Mouse (Mus musculus) layer of hippocampus, adult 9-11 months (tissue): ENCODE results near the gene Aff3.
A peak's percentile ranks its signal among the peaks of the same experiment; 100 is the strongest.

Experiments
- DNase-seq: peaks from one replicate; pipeline ENCODE4 v3.0.0; 2022

Gene Aff3

DNA sequence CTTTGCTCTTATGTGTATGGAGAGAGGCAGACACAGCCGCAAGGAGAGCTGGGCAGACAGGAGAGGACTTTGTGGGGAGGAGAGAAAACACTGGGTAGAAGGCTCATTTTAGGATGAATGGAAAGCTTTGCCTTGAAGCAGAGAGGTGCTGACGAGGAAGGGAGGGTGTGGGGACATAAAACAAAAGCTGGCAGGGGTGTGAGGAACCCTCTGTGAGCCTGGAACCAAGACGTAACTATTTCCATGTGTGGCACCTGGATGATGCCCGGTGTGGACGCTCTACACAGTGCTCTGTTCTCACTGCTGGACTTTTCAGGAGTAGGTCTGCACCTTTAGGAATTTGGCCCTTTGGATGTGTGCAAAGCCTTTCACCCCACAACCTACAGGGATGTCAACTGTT lies 447.7 kb downstream of the Aff3 start:
- no peak for DNase-seq

DNA sequence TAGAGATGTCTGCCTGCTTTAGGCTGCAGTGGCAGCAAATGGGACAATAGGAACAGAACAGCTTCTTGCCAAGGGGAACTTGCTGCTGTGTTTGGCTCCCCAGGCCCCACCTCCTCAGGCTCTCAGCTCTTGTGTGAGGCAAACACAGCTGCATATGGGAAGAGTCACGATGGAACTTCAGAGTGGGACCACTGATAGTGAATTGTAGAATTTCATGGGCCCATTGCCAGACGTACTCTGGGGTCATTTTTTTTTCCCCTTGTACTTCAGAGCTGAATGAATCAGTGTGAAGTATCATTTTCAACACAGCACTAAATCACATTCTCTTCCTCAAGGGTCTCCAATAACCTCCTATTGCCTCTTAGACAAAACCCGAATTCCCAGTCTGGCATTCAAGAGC lies 451.4 kb downstream of the Aff3 start:
- DNase-seq, result no peak

DNA sequence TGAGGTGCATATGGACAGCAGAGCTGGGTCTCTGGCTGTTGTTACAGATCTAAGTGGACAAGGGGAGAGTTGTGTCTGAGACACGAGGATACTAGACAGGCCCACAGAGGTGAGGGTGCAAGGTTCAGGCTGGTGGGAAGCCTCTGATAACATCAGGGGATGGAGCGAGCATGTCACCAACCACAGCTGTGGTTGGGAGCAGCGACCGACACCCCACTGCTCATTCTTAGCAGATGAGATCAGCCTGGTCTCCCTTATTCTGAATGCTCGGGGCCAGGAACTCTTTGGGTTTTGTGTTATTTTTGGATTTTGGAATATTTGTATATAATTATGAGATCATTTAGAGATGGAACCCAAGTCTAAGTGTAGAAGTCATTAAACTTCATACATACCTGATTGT lies 452.4 kb downstream of the Aff3 start:
- DNase-seq, result no peak

DNA sequence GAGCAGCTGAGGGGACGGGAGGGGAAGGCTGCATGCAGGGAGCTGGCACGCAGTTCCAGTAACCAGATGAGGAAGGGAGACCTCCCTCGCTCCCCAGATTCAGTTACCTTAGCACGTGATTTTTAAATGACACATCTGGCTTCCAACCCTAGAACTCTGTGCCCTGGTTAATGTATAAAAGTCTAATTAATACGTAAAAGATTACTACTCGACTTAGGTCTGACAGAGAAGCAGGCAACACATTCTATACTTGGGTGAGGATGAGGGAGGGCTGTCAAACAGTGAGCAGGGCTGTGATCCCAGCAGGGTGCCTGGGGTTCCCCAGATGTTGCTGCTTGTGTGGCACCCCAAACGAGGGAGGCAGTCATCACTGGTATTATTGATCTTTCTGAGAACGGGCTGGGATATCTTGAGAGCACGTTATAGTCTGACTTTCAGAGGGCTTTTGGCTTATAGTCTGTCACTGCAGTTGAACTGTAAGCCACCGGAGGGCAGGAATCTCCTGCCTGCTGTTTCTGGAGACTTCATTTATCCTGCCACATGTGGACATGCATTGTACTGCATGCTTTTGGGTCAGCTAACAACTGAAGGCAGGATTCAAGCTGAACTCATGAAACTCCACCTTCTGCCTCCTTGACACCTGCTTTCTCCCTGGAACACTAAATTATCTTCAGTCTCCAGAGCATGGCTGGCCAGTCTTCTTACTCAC lies 462.1 kb downstream of the Aff3 start:
- DNase-seq, result no peak

DNA sequence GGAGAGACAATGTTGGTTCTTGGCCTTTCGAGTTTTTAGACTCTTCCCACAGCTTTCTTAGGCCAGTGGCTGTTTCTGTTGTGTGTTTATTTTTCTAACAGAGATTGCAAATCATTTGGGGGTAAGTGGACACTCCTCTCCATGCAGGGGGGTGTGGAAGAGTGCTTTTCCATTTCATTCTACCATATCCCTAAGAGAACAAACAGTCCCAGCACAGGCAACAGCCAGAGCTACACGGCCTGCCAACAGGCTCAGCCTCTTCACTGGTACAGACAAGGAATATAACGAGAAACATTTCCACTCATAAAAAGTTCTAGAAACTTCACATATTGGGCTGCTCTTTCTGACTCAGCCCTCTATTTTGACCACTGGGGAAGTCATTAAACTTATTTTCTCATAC lies 463.0 kb downstream of the Aff3 start:
- DNase-seq, result no peak

DNA sequence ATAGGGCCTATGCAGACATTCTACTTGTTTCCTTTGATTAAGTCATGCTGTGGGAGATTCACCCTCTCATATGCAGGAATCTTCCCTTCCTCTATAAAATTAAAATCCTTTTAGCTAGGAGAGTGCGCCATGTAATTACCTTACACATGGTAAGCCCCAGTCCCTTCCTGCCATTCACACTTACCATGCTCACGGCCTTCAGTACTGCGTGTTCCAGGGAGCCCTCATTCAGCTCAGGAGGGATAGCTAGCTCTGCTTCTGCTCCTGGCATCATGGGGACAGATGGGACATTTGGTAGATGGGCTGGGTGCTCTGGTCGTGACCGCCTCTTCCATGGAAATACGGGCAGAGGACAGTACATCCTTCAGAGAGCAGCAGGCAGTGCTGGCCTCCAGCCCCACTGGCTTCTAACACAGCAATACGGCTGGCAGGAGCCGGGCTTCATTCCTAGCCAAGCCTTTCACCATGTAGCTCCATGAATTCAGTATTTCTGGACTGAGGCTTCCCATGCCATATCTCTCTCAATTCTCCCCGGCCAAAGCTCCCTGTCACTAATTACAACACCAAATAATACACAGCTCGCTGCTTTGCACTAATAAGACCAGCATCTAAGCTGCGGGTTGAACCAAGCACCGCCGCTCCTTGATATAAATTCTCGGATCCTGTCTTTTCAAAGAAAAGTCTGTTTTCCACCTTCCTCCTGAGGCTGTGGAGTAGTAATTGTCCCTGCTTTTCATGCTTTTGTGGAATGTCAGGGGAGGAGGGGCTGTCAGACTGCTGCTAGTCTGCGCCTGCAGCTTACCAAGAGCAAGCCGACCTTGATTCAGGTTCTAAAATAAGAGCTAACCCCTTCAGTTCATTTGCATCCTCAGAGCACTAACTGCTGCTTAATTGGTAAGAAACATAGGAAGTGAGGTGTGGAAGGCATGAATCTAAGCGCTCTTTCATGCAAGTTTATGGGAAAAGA lies 464.8 kb downstream of the Aff3 start:
- peak; percentile 69 for DNase-seq

DNA sequence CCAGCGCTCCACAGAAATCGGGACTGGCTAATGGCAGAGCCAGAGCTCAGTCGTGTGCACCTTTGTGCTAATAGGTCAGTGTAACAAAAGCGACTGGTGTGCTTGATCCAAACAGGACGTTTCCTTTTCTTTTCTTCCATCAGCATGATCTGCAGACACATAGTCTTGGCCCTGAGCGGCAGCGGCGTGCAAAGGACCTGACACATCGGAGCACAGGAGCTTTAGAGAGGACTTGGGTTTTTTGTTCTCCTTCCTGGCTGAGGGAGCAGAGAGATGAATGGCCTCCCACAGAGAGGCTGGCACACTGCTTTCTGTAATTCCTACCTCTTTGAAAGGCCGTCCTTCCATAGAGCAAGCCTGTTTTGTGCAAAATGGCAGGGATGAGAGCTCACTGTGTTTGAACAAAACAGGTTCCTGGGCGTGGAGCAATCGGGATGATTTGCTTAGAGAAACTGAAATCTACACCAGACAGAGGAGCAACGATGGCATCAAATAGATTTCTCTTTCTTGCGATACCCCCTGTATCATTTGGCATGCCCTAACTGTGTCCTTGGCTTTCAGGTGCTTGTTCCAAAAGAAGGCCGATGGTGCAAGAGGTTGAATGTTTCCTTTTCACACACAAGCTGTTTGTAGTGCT lies 466.2 kb downstream of the Aff3 start:
- no peak for DNase-seq

DNA sequence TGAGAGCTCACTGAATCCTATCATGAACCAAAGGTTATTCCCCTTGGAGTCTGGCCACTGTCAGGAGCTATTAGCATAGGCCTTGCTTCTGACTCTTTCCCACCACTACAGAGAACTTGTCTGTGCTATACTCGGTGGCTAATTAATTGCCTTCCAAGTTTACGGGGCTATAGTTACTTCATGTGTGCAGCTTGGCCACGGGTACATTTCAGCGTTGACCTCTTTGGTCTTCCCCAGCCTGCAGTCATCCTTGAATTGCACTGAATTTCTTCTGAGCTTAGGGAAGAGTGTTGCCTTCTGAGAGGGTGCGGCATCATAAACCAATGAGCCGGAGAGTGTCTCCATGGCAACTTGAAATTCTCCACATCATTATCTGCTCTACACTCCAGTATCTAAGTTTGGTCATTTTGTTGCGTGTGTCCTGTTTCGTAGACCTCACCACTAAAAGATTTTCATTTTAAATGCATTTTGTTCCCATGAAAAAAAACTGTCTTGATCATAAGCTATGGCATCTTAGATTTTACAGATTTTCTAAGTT lies 467.5 kb downstream of the Aff3 start:
- no peak for DNase-seq

DNA sequence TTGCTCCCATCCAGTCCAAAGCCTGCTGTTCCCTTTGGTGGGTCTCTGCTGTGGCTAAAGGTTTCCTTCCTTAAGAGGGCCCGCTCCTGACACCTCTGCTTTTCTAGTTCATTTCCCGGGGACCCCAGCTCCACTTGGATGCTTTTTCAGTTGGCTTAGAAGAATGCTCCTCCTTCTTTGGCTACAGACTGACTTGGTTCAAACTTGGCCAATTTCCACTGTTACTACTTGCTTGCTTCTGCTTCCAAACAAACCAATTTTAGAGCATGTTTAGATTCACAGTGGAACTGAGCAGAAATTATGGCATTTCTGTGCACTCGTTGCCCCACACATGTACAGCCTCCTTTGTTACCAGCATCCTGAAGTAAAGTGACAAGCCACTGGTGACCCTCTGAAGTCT lies 469.0 kb downstream of the Aff3 start:
- DNase-seq, result no peak

DNA sequence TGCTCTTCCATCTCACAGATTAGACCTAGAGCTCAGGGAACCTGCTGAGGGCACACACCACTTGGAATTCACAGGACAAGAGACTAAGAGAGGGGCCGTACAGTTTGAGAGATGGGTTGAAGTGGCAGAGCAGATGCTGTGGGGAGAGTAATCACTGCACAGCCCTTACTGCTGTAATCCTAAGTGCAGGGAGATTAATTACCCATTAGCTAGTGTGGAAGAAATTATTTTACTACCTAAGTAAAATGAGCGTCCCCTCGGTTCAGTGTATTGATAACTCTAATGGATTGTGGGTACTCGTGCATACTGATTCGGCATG lies 478.6 kb downstream of the Aff3 start:
- no peak for DNase-seq

DNA sequence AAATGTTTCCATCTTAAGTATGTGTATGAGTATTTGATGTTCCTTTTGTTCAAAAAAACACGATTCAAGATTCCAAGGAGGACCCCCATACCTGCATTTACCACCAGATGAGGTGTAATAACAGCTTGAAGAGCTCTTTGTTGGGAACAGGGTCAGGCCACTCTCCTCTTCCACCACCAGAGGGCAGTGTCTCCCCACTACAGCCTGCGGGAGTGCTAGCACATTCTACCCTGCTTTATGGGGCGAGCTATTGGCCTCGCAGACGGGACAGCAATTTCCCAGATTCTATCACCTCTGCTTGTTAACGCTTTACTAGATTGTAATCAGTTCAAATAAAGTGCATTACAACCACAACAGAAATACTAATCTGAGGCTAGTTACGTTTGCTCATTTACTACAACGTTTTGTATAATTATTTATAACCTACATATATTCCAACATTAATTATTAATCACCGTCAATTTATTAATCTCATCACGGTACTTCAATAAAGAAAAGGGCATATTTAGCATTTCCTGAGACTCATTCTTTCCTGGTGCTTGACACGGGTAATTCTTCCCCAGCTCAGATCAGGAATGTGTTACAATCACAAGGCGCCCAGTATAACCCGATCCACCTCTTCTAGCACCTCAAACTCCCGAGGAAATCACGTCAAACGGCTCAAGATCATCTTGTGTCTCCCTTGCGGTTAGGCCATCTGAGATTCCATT lies 479.1 kb downstream of the Aff3 start:
- peak; percentile 63 for DNase-seq

DNA sequence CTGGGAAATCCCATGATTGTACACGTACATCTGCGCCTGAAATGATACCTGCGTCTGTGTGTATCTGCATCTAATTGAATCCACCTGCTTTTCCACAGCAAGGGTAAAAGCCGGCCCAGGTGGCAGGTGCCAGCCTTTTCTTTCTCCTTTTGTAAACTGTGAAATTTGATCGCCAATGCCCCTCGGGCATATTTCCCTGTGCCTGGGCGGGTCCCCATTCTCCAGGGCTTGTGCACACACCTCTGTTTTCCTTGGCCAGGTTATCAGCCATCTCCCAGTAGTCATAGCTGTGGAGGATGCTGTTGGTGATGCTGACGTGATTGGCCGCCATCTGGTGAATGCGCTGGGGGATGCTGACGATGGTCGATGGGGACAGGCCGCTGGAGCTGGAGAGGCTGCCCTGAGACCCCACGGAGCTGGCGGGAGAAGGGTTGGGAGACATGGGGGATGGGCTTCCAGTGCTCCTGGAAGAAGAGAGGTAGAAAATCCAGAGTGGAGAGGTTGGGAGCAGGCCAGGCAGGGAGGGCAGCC lies 483.7 kb downstream of the Aff3 start:
- DNase-seq, result no peak

DNA sequence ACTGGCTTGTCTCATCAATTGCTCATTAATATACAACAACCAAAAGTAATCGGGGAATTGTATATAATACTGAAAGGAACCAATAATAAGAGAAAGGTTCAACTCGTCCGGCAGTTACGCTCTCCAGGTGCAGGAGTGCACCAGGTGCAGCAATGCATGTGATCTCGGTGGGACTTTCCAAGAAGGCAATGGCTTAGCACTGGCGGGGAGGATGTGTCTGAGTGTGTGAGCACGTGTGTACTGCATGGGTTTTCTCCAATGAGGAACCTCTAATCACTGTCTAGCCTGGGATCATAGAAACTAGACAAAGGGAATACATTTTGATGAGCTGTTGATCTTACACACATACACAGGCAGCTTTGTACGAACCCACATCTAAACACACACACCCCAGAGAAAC lies 485.8 kb downstream of the Aff3 start:
- no peak for DNase-seq

DNA sequence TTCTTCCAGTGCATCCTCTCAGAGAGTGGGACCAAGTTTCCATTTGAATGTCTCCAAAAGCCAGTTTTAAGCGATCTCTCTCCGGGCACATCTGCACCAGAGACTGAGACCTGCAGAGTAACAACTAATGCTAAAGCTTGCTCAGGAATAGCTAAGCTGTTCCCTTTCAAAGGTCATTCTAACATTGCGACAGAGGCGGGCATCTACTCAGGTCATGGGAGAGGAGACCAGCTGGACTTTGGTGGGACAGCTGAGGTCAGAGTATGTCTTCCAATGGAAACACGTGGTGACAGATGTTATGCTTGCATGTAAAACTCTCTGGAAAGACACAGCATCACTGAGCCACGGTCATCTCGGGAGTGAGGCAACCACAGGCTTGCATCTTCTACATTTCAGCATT lies 488.7 kb downstream of the Aff3 start:
- no peak for DNase-seq

DNA sequence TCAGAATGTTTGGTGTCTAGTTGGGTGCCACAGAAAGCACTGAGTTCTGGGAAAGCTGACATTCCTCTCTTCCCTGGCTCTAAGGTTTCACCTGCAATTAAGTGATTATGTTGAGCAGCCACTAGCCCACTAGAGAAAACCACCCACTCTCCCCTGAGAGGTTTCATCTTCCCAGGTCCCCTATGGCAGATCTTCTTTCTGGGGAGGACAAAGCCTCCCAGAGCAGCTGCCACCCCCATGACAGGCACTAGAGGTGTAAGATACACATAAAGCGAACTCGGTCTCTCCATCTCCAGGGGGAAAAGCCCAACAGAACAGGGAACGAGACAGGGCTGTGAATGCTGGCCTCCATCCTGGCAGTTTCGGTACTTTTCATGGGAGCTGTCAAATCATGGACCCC lies 492.9 kb downstream of the Aff3 start:
- no peak for DNase-seq

DNA sequence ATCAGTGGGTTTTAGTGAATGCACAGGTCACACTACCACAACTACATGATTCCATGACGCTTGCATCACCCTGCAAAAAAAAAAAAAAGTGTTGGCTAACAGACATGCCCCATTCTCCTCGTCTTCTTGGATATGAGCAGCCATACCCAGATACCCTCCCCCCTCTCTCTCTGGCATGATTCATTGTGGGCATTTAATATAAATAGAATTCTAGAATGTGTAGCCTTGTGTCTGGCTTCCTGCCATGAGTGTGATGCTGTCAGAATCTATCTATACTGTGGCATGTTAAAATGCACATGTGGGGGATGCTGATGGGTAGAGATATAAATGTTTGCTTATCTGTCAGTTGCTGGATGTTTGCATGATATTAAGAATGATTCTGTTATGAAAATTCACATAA lies 499.1 kb downstream of the Aff3 start:
- DNase-seq, result no peak

DNA sequence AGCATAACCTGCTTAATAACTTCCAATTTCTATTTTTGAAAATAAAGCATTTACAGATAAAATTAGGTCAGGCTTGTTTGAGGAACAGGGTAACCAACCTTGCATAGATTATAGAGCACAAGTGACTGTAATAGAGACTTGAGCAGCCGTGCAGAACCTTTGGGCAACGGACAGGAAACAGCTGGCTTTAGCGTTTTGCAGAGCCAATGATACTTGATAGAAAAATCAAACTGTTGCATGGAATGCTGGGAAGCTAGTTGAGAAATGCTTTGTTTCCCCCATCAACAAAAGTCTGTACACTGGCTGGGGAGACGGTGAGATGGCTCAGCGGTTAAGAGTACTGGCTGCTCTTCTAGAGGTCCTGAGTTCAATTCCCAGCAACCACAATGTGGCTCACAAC lies 514.7 kb downstream of the Aff3 start:
- DNase-seq, result no peak

DNA sequence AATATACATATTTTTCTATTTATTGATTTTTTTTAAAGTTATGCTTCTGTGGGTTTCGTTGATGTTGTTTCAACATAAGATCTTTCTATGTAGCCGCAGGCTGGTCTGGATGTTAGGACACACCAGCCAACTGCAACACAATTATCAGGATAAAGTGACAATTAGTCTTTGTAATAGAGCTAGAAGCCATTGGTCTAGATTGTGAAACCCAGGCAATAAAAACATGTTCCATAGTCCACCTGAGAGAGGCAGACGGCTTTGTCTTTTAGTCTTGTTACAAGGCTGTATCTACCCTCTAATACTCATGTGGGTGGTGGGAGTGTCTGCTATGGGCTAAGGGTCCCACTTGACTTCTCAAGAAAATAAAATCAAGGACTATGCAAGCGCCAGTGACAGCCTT lies 518.7 kb downstream of the Aff3 start:
- no peak for DNase-seq

DNA sequence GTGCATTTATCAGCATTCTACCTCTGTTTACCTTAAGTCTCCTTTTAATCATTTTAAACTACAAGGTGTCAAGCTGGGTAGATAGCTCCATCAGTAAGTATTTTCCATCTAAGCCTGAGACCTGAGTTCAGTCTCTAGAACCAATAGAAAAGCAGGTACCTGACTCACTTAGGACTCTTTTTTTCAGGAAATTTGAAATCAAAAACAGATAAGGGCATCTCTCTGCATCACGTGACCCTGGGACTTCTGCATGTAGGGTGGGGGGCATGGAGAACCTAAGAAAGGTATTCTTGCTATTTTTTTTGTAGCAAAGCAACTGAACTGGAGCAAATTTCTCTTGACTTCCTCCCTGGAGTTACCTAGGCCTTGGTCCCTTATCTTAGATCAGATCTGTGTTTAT lies 523.4 kb downstream of the Aff3 start:
- no peak for DNase-seq

DNA sequence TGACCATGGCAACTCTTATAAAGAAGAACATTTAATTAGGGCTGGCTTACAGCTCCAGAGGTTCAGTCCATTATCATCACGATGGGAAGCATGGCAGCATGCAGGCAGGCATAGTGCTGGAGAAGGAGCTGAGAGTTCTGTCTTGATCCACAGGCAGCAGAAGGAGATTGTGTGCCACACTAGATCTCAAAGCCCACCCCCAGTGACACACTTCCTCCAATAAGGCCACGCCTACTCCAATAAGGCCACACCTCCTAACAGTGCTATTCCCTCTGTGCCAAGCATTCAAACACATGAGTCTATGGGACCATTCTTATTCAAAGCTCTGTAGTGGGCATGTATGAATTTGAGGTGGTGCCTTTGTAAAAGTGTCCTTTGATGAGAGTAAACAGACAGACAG lies 523.8 kb downstream of the Aff3 start:
- DNase-seq, result no peak

DNA sequence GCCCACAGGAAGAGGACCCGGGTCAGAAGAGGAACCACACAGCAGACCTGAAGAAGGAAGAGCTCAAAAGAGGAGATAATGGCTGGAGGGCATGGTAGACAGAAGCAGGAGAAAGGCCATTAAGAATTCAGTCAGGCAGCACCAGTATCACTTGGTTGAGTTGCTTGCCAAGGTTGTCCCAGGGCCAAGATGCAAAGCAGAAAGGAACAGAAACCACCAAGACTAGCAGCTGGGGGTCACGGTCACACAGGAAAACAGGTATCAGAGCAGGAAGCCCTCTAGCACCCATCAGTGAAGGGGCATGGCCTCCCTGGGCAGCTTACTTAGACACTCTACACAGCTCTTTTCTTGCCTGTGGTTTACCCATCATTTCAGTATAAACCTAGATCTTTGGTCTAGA lies 525.4 kb downstream of the Aff3 start:
- DNase-seq, result no peak

DNA sequence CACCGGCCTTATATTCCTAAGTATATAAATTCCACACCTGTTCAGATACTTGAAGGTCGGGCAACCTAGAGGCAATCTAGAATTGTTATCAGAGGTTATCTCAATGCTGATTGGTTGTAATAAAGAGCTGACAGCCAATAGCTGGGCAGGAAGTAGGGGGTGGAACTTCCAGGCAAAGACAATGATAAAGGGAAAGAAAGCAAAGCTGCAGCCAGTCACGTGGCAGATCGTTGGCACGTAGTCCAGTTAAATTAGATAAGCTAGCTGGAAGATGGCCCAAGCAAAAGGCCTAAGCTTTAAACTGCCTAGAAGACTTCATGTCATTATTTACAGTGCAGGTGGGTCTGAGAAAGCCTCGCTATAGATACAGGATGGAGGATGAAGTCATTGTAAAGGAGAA lies 531.8 kb downstream of the Aff3 start:
- no peak for DNase-seq
